Mouse (Mus musculus) frontal cortex, postnatal 36 days (tissue): ENCODE results near the gene Acer1.

ENCODE experiments used
- DNase-seq, 2 experiments: peaks; one replicate each; pipeline ENCODE4 v3.0.0; 2022; ENCODE audit warnings: low spot score in 2 of 2

Acer1 gene

GRCm38 (mm10) chr17:56982013-56982412 is at the start of gene Acer1:
TSS of gene Acer1 (minus strand) at chr17:56982126.
- DNase-seq: no peak

DNA sequence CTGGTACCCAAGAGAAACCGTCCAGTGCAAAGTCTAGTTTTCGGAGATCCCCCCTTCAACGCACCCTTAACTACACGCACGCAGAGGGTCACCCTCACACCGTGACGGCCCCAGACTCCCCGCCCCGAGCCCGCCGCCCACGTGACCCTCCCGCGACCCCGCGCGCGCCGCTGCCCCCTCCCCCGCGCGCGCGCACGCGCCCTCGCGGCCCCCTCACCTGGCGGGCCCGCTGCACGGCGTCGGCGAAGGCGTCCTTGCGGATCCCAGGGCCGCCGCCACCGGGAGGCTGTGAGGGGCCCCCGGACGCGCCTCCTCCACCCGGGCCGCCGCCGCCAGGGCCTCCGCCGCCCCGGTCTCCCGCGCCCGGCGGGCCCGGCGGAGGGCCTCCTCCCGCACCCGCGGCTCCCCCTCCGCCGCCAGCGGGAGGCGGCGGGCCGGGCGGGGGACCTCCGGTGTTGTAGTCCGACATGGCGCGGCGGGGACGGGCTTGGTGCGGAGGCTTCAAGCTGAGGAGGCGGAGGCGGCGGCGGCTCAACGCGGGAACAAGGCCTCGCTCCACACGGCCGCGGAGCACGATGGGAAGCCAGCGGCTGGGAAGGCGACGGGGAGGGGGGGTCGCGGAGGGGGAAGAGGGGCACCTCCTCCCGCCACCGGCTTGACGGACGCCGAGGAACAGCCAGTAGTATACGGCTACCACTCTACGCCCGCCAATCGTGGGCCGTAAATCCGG is 49.2 kb upstream of the Acer1 start, which contains the start of gene Khsrp:
Khsrp (minus strand) TSS at position 592 of the 730 bp plus-strand sequence.
- peak in 1 of 2 experiments; percentile 28 for DNase-seq

GRCm38 (mm10) chr17:57029691-57030090 is 47.8 kb upstream of the Acer1 start:
- DNase-seq: no peak

- no peak for DNase-seq
Measured at GRCm38 (mm10) chr17:57027471-57027870, 45.5 kb upstream of the Acer1 start.

GRCm38 (mm10) chr17:57020960-57021359 is 39.0 kb upstream of the Acer1 start:
- DNase-seq: no peak

GRCm38 (mm10) chr17:57019693-57020092 is 37.8 kb upstream of the Acer1 start:
- no peak for DNase-seq

DNA sequence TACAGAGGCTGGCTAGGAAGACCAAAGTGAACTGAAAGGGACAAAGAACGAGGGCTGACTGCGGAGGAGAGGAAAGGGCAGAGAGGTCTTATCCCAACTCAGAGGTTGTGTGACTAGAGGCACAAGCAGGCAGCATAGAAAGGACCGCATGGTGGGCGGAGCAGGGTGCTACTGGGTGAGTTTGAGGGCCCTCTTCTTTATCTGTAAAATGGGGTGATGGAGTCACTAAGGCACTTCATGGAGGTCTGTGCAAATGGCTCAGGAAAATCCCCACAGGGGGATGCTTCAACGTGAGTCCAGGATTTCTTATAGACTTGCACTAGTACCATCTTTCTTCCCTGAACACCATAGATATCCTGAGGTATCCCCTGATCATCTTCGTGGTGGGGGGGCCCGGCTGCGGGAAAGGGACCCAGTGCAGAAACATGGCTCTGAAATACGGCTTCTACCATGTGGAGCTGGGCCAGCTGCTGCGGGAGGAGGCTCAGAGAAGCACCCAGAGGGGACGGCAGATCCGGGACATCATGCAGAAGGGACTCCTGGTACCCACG is 30.4 kb upstream of the Acer1 start:
- DNase-seq: no peak

DNA sequence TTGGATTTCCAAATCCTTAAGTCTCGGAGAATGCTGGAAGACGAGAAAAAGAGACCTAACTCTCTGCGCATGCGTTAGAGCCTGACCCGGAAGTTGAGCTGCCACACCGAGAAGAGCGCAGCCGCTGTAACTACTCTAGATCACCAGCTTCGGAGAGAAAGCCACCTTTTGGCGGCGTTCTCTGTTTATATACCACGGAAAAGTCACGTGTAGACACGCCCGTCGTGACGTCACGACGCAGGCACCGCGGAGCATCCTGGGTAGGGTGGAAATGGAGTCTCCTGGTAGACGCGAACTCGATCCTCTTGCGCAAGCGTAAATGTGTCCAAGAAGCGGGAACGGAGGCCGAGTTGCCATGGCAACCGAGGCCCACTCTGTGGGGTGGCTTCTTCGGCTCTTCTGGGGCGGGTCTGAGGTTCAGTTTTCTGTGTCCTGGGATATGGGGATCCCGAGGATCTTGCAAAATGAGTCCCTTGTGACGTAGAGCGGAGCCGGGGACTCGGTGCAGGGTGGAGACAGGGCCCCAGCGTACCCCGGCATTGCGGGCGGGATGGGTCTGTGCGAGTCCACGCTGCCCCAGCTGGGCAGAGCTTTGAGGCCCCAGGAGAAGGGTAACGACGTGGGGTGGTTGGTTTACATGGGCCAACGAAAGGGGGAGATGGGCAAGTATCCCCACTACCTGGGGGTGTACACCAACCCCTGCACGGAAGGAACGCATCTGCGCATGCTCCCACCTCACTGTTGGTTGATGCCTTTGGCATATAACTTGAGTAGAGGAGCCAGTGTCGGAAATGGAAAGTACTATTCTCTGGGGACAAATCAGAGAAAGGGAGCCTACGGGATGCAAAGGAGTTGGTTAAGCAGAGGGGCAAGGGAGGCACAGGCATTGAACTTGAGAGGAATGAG is 29.6 kb upstream of the Acer1 start, which contains the start of the genes Gtf2f1 and Gm17949:
Gtf2f1 (minus strand) TSS at position 53 of the 906 bp plus-strand sequence.
Gm17949 (plus strand) TSS at position 234 of the 906 bp plus-strand sequence.
- DNase-seq: peak; percentile 92 to 97

DNA sequence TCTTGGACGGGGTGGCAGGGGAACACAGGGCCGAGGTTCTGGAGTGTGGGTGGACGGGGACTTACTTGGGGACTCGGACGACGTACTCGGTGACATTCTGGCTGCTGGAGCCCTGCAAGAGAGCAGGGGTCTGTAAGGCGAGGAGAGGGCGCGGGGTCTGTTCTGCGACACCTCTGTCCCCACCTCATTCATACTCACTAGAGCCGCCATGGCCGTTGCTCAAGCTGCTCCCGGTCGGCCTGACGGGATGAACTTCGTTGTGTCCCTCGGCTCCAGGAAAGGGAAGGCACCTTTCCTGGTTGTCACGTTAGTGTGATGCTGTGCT is 28.9 kb upstream of the Acer1 start:
- DNase-seq: no peak

GRCm38 (mm10) chr17:57007137-57007905 is 25.4 kb upstream of the Acer1 start:
- DNase-seq: no peak

GRCm38 (mm10) chr17:57003994-57004393 is 22.1 kb upstream of the Acer1 start:
- no peak for DNase-seq

- no peak for DNase-seq
Measured at GRCm38 (mm10) chr17:57001228-57001627, 19.3 kb upstream of the Acer1 start.

GRCm38 (mm10) chr17:56999968-57000609 is 18.2 kb upstream of the Acer1 start, which contains the start of gene Pspn:
TSS of gene Pspn (minus strand) at chr17:57000018.
- DNase-seq: no peak

DNA sequence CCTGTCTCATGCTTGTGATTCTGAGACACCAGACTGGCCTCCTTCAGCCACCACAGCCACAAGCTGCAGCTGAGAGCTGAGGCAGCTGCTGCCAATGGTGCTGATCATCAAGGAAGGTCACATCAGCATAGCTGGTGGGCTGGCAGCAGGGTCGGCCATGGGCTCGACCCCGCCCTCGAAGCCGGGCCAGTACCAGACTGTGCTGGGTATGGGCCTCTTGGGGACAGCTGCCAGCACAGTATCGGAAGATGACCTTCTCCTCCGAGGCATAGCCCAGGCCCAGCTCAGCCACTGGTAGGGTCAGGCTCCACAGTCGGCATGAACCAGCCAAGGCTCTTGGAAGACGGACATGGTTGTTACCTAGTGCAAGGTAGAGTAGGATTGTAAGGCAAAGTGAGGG is 17.5 kb upstream of the Acer1 start:
- no peak for DNase-seq

DNA sequence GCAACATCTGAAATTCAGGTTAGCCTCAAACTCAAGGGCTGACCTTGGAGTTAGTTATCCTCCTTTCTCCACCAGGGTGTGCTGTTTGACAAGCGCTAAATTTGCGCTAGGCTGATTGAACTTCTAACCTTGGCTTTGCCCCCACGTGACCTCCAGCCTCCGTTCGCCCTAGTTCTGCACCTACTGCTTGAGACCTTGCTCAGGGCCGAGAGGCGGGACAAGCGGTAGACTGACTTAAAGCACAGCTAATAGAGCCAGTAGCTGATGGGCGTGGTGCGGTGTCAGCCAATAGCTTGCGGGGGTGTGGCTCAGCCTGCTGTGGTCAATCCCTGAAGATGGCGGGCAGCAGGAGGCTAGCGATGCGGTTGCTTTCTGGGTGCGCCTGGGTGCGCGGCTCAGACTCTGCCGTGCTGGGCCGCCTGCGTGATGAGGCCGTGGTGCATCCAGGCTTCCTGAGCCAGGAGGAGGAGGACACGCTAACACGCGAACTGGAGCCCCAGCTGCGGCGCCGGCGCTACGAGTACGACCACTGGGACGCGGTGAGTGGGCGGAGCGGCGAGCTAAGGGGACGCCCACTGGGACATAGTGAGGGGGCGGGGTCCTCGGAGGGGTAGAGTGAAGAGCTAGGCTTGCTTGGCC is 15.2 kb upstream of the Acer1 start, which contains the start of gene Alkbh7:
Alkbh7 (plus strand) TSS at position 311 of the 639 bp plus-strand sequence.
- DNase-seq: peak; percentile 93 to 96

DNA sequence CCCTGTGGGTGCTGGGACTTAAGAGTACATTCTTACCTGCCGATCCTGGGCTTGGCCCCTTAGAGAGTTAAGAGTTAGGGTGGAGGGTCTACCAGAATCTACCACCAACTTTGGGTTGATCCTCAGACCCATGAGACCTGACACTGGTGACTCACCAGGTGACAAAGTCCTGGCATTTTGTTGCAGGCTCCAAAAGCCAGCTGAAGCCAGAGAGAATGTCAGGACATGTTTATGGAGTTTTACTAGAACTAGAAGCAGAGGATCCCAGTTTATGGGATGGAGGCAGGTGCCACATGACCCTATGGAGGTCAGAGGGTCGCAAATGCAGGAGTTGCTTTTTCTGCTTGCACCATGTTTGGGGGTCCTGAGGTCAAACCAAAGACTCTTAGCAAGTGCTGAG is 14.6 kb upstream of the Acer1 start:
- DNase-seq: no peak

DNA sequence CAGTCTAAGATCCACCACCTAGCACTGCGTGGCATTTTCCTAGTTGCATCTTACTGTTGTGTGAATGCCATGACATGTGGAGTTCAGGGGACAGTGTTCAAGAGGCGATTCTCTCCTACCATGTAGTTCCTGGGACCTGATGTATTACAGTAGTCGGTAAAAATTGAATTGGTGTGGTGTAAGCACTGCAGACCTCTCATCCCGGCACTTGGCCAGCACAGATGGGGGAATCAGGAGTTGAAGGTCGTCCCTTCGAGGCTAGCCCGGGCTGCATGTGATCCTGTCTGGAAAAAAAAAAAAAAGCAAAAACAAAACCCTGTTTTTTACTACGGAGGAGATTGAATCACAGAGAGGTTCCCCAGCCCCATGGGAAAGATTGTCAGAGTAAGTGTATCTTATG is 13.1 kb upstream of the Acer1 start:
- no peak for DNase-seq

DNA sequence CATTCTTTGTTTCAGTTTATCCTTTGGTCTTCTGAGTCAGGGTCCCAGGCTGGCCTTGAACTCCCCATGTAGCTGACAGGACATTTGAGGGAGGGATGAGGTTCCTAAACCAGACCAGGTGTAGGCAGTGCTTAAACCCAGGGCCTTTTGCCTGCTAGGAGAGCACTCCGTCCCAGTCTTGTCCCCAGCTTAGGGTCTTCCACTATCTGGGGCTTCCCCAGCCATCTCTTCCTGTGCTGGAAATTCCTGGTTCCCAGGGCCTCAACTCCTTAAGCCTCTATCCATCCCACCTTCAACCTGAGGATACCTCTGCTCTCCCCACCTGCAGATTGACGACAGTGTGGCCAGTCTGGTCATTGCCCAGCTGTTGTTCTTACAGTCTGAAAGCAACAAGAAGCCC is 9.0 kb upstream of the Acer1 start:
- no peak for DNase-seq

DNA sequence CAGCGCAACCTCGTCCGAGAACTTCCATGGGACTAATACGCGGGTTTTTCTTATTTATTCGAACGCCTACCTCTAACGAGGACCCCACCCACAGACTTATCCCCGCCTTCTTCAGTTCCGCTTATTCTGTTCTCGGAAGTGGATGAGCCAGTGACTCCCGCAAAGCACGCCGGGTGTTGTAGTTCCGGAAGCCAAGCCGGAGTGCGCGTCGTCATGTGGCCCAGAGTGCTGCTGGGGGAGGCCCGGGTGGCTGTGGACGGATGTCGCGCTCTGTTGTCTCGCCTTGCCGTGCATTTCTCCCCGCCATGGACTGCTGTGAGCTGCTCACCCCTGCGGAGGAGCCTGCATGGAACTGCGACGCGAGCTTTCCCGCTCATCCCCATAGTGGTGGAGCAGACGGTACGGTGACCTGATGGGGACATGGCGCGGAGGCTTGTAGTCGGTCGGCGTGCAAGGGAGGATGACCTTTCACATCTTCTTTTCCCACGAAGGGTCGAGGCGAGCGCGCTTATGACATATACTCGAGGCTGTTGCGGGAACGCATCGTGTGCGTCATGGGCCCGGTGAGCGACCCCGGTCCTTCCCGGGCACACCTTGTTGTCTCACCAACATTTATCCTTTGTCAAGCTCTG is 8.3 kb upstream of the Acer1 start, which contains the start of gene Clpp:
Clpp (plus strand) TSS at position 191 of the 632 bp plus-strand sequence.
- peak; percentile 92 to 97 for DNase-seq
